ENCODE assay signal across 11 mouse cellular contexts in the genomic region with DNA sequence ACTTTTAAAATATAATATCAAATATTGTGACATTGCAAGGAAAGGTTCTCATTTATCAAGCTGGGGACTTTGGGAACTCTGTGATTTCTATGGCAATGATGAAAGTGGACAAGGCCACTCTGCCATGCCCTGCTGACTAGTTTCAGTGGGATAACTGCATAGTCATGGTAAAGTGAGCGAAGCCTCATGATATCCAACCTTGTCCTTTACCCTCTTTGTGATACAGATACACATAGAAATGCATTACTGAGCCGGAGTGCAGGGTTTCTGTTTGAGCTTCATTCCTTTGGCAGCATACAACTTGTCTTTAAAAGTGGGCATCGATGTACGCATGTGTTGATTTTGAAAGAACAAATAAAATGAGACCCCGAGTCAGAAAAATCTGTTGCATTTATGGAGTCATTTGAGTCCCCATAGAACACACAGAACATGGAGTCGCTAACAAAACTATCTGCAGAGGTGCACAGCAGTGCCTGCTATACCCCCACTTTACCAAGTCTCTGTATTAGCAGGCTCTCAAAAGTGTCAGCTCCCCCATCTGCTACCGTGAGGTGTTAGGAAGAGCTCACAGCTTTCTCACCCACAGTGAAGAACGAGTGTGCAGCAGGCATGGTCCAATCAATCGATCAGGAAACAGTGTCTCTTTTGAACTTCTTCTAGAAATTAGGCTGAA.
DNase-seq lines count a peak whose midpoint lies in the region; ATAC-seq and TF ChIP-seq lines count a peak whose summit lies in the region.
"Had no signal": no experiment of that assay in that cellular context is flagged by ENCODE, and none has a peak within 500 bp of the region (broad histone marks: within the 10 kb centered on the region; RNA-seq: fewer than 3 reads in every experiment).

No protein-coding gene starts in this region.

- intact Hi-C loops in heart, adult 2 months (cut with DNase I) = no loop called here

- WGBS in heart, embryonic 10.5 days = 69% methylated on average over 9 of the region's 9 CpGs
- WGBS in heart, adult 2 months = 83% methylated on average over 9 of the region's 9 CpGs
- WGBS in liver, postnatal 0 days (ENCODE audit: insufficient replicate concordance) = 75% methylated on average over 9 of the region's 9 CpGs

- peak overlapping the region; percentile 36 for H3K4me2 ChIP-seq in liver, postnatal 0 days (ENCODE audit: low read depth, low read length)

- no peak for TF ChIP-seq CTCF in heart, adult 2 months (IDR thresholded peaks at IDR 0.05)
- no peak for TF ChIP-seq CTCF in MEL (IDR thresholded peaks at IDR 0.05 in 2 of 3, conservative IDR thresholded peaks at IDR 0.05 in 1 of 3; ENCODE audit: control insufficient read depth in 1 of 3, insufficient read depth in 1 of 3, low read depth in 2 of 3, low read length in 3 of 3, poor library complexity in 1 of 3, severe bottlenecking in 1 of 3)
- no peak for TF ChIP-seq CTCF in liver, postnatal 0 days (IDR thresholded peaks at IDR 0.05; ENCODE audit: low read depth)

- H3K4me3 ChIP-seq in heart, embryonic 10.5 days = no peak overlapping the region
- H3K4me3 ChIP-seq in heart, adult 2 months = no peak overlapping the region
- peak overlapping the region; percentile 37 to 54 for H3K4me3 ChIP-seq in MEL (ENCODE audit: control insufficient read depth in 1 of 2, insufficient read depth in 1 of 2, low read depth in 2 of 2, low read length in 2 of 2)
- H3K4me3 ChIP-seq in liver, postnatal 0 days (ENCODE audit: low read depth, low read length) = no peak overlapping the region
- H3K4me3 ChIP-seq: left cerebral cortex, adult 2 months had no signal

- no peak for TF ChIP-seq POLR2A in heart, adult 2 months (IDR thresholded peaks at IDR 0.05; ENCODE audit: insufficient read depth, low read depth, low read length)
- TF ChIP-seq POLR2A in MEL (IDR thresholded peaks at IDR 0.05; ENCODE audit: control insufficient read depth in 1 of 2, insufficient read depth in 1 of 2, low read depth in 1 of 2, low read length in 2 of 2, poor library complexity in 1 of 2) = no peak

- H3K79me2 ChIP-seq in heart, adult 2 months (replicated peaks; ENCODE audit: control insufficient read depth, insufficient read depth, low read length) = no peaks in the 10 kb centered on the region; the same call in 1 of the 2 replicates
- peaks cover 43% of the 10 kb centered on the region for H3K79me2 ChIP-seq in MEL (ENCODE audit: control insufficient read depth, insufficient read depth, low read length, poor library complexity)

- H3K9ac ChIP-seq in heart, adult 2 months (ENCODE audit: low read depth, low read length) = no peak overlapping the region
- H3K9ac ChIP-seq in MEL (ENCODE audit: control insufficient read depth, low read depth, low read length, poor library complexity, severe bottlenecking) = peak overlapping the region; percentile 78
- no peak overlapping the region for H3K9ac ChIP-seq in liver, postnatal 0 days (replicated peaks)

- TF ChIP-seq EP300 in heart, adult 2 months (IDR thresholded peaks at IDR 0.05; ENCODE audit: insufficient read depth, low read depth, low read length) = no peak
- TF ChIP-seq EP300 in MEL (IDR thresholded peaks at IDR 0.05; ENCODE audit: low read depth in 1 of 2, low read length in 2 of 2) = no peak
- TF ChIP-seq EP300 in liver, postnatal 0 days (IDR thresholded peaks at IDR 0.05; ENCODE audit: low read depth) = no peak

- no peaks in the 10 kb centered on the region for H3K9me3 ChIP-seq in heart, embryonic 10.5 days
- no peaks in the 10 kb centered on the region for H3K9me3 ChIP-seq in MEL (replicated peaks; ENCODE audit: insufficient read depth, low read length)
- H3K9me3 ChIP-seq in liver, postnatal 0 days (ENCODE audit: low read length) = no peaks in the 10 kb centered on the region

- H3K36me3 ChIP-seq in heart, embryonic 10.5 days = no peaks in the 10 kb centered on the region
- peaks cover 3% of the 10 kb centered on the region; the same call in 1 of the 2 replicates for H3K36me3 ChIP-seq in heart, adult 2 months (ENCODE audit: control insufficient read depth, insufficient read depth, low read length)
- peaks cover 0 to 48% of the 10 kb centered on the region in 2 experiments; a peak in 3 of 4 replicates for H3K36me3 ChIP-seq in MEL (ENCODE audit: control insufficient read depth in 1 of 2, insufficient read depth in 2 of 2, low read length in 2 of 2)
- no peaks in the 10 kb centered on the region for H3K36me3 ChIP-seq in liver, postnatal 0 days (replicated peaks; ENCODE audit: insufficient read depth, low read length)

- H3K4me1 ChIP-seq in heart, embryonic 10.5 days = peaks cover 25% of the 10 kb centered on the region
- peaks cover 5% of the 10 kb centered on the region for H3K4me1 ChIP-seq in heart, adult 2 months (ENCODE audit: control insufficient read depth, insufficient read depth, low read length)
- H3K4me1 ChIP-seq in MEL (ENCODE audit: control insufficient read depth in 1 of 2, insufficient read depth in 2 of 2, low read length in 2 of 2) = peaks cover 29 to 42% of the 10 kb centered on the region in 2 experiments
- peaks cover 16% of the 10 kb centered on the region for H3K4me1 ChIP-seq in liver, postnatal 0 days (ENCODE audit: insufficient read depth)

- H3K27me3 ChIP-seq in heart, embryonic 10.5 days (ENCODE audit: insufficient read depth, poor library complexity, severe bottlenecking) = no peaks in the 10 kb centered on the region
- no peaks in the 10 kb centered on the region for H3K27me3 ChIP-seq in heart, adult 2 months (ENCODE audit: control insufficient read depth, insufficient read depth, low read length)
- H3K27me3 ChIP-seq in MEL (ENCODE audit: control insufficient read depth in 1 of 2, insufficient read depth in 2 of 2, low read length in 2 of 2) = no peaks in the 10 kb centered on the region
- H3K27me3 ChIP-seq in liver, postnatal 0 days (ENCODE audit: insufficient read depth, low read length) = no peaks in the 10 kb centered on the region

- 0 out of 2 replicates have a peak overlapping the region, but pooled peaks have one; percentile 17 for H3K27ac ChIP-seq in heart, embryonic 10.5 days
- no peak overlapping the region for H3K27ac ChIP-seq in heart, adult 2 months
- peak overlapping the region; percentile 99 for H3K27ac ChIP-seq in MEL (ENCODE audit: control insufficient read depth, low read depth, low read length)
- H3K27ac ChIP-seq in liver, postnatal 0 days (ENCODE audit: low read depth) = peak overlapping the region; percentile 41
- H3K27ac ChIP-seq: left cerebral cortex, adult 2 months; stomach, postnatal 0 days had no signal

- no peak for TF ChIP-seq RAD21 in MEL (IDR thresholded peaks at IDR 0.05; ENCODE audit: low read depth, low read length)

- DNase-seq in heart, embryonic 10.5 days (ENCODE audit: low spot score) = no peak
- DNase-seq in heart, adult 2 months = no peak
- DNase-seq in MEL (ENCODE audit: low read depth, low spot score) = peak; percentile 52
- no peak for DNase-seq in liver, postnatal 0 days
- no peak for DNase-seq in adrenal gland, adult 8-10 months
- DNase-seq in gastrocnemius, postnatal 10 days = no peak
- no peak for DNase-seq in right cerebral cortex, postnatal 4 days
- DNase-seq: right cerebral cortex, adult 18-20 months had no signal

- ATAC-seq in granulocyte monocyte progenitor cell, adult 5-6 weeks (replicated peaks; ENCODE audit: poor library complexity, severe bottlenecking) = peak; percentile 21
- ATAC-seq in liver, postnatal 0 days = peak; percentile 40; the same call in 1 of the 2 replicates

TF ChIP-seq in MEL, 35 proteins besides CTCF, POLR2A, EP300 and RAD21:
- TF ChIP-seq SIN3A (IDR thresholded peaks at IDR 0.05; ENCODE audit: low read length) (no peak), CHD2 (IDR thresholded peaks at IDR 0.05; ENCODE audit: low read length) (no peak), POLR2AphosphoS2 (IDR thresholded peaks at IDR 0.05; ENCODE audit: low read length) (no peak), JUND (IDR thresholded peaks at IDR 0.05; ENCODE audit: low read depth, low read length) (no peak), ETS1 (IDR thresholded peaks at IDR 0.05; ENCODE audit: low read depth, low read length) (no peak), MYB (IDR thresholded peaks at IDR 0.05; ENCODE audit: low read depth, low read length) (no peak)

Comparison
In these comparisons a context has a peak if more than half of its experiments do, and no peak if none do; other contexts are left out.
1. H3K4me3 ChIP-seq: peak in MEL (2 of 2); none in heart, embryonic 10.5 days (single experiment), heart, adult 2 months (single experiment) and liver, postnatal 0 days (single experiment).